Mouse (Mus musculus): ENCODE data around the gene Slc8a3. TPM values are rescaled to one million over a fixed set of nuclear protein-coding genes. Genes with fewer than 3 reads are reported as not detected.
"Not testable (repeated sequence)": the region's sequence is repeated elsewhere in the genome, so short reads cannot be mapped to it uniquely, and the experiment has no call there.

Gene Slc8a3
- total RNA-seq (2021): 10 to 100 TPM; 50.0 to 52.4 TPM
- long read RNA-seq, experiment 1, full-length matches to known transcripts: 5 of 40 reads
- long read RNA-seq, experiment 1, partial matches to known transcripts: 8 of 40 reads
- long read RNA-seq, experiment 1, other reads (novel, unspliced or antisense): 27 of 40 reads
- long read RNA-seq, experiment 2, full-length matches to known transcripts: 11 of 65 reads
- long read RNA-seq, experiment 2, partial matches to known transcripts: 12 of 65 reads
- long read RNA-seq, experiment 2, other reads (novel, unspliced or antisense): 42 of 65 reads

- DNase-seq (ENCODE audit: low spot score in 2 of 2): peak; percentile 40
Measured at GRCm38 (mm10) chr12:81332875-81333421, at the start of gene Slc8a3. Gene Slc8a3, minus strand, starts transcription at chr12:81333180.

- not testable (repeated sequence) for DNase-seq (ENCODE audit: low spot score in 2 of 2)
Measured at GRCm38 (mm10) chr12:81379364-81379763, 46.4 kb upstream of the Slc8a3 start, which contains the start of gene Gm4787. Gene Gm4787, minus strand, starts transcription at chr12:81379464.

- no peak for DNase-seq (ENCODE audit: low spot score in 2 of 2)
Measured at GRCm38 (mm10) chr12:81333841-81334240, 861 bp upstream of the Slc8a3 start.

GRCm38 (mm10) chr12:81331937-81332874, 774 bp downstream of the Slc8a3 start:
- peak in 1 of 2 experiments; percentile 31 for DNase-seq (ENCODE audit: low spot score in 2 of 2)

- DNase-seq (ENCODE audit: low spot score in 2 of 2): no peak
Measured at GRCm38 (mm10) chr12:81331046-81331638, 1.8 kb downstream of the Slc8a3 start.

GRCm38 (mm10) chr12:81324991-81325390, 8.0 kb downstream of the Slc8a3 start:
- DNase-seq (ENCODE audit: low spot score in 2 of 2): no peak

- DNase-seq (ENCODE audit: low spot score in 2 of 2): no peak
Measured at GRCm38 (mm10) chr12:81324116-81324515, 8.9 kb downstream of the Slc8a3 start.

- DNase-seq (ENCODE audit: low spot score in 2 of 2): no peak
Measured at GRCm38 (mm10) chr12:81321021-81321420, 12.0 kb downstream of the Slc8a3 start.

- no peak for DNase-seq (ENCODE audit: low spot score in 2 of 2)
Measured at GRCm38 (mm10) chr12:81317811-81318210, 15.2 kb downstream of the Slc8a3 start.

GRCm38 (mm10) chr12:81315953-81316352, 17.0 kb downstream of the Slc8a3 start:
- no peak for DNase-seq (ENCODE audit: low spot score in 2 of 2)

GRCm38 (mm10) chr12:81303626-81304025, 29.4 kb downstream of the Slc8a3 start:
- DNase-seq (ENCODE audit: low spot score in 2 of 2): no peak

- DNase-seq (ENCODE audit: low spot score in 2 of 2): no peak
Measured at GRCm38 (mm10) chr12:81294613-81295012, 38.4 kb downstream of the Slc8a3 start.

GRCm38 (mm10) chr12:81278031-81278430, 54.9 kb downstream of the Slc8a3 start:
- no peak for DNase-seq (ENCODE audit: low spot score in 2 of 2)

GRCm38 (mm10) chr12:81274616-81275015, 58.4 kb downstream of the Slc8a3 start:
- DNase-seq (ENCODE audit: low spot score in 2 of 2): no peak

GRCm38 (mm10) chr12:81273333-81273732, 59.6 kb downstream of the Slc8a3 start:
- no peak for DNase-seq (ENCODE audit: low spot score in 2 of 2)

GRCm38 (mm10) chr12:81269246-81269645, 63.7 kb downstream of the Slc8a3 start:
- no peak for DNase-seq (ENCODE audit: low spot score in 2 of 2)

GRCm38 (mm10) chr12:81262821-81263220, 70.2 kb downstream of the Slc8a3 start:
- DNase-seq (ENCODE audit: low spot score in 2 of 2): no peak

GRCm38 (mm10) chr12:81258215-81258614, 74.8 kb downstream of the Slc8a3 start:
- no peak for DNase-seq (ENCODE audit: low spot score in 2 of 2)

GRCm38 (mm10) chr12:81245411-81245810, 87.6 kb downstream of the Slc8a3 start:
- DNase-seq (ENCODE audit: low spot score in 2 of 2): peak in 1 of 2 experiments; percentile 44

- DNase-seq (ENCODE audit: low spot score in 2 of 2): peak in 1 of 2 experiments; percentile 11
Measured at GRCm38 (mm10) chr12:81244954-81245353, 88.0 kb downstream of the Slc8a3 start.

GRCm38 (mm10) chr12:81244492-81244891, 88.5 kb downstream of the Slc8a3 start:
- DNase-seq (ENCODE audit: low spot score in 2 of 2): peak in 1 of 2 experiments; percentile 49
